Mouse (Mus musculus): Measurements from ENCODE around the gene Rin1.

- TF ChIP-seq CTCF (IDR thresholded peaks at IDR 0.05; ENCODE audit: low read depth) (no peak), EP300 (IDR thresholded peaks at IDR 0.05; ENCODE audit: low read depth) (no peak)
Observed at GRCm38 (mm10) chr19:5082596-5082995, 32.3 kb downstream of the Rin1 start.

Data from liver, postnatal 0 days (tissue).